Mouse (Mus musculus) gastrocnemius, postnatal 36 days (tissue): Measurements from ENCODE around the gene Twf1. TPM values are rescaled to one million over a fixed set of nuclear protein-coding genes. Genes with fewer than 3 reads are reported as not detected.

Experiments
- total RNA-seq, 2 experiments: library from RNA; stranded (reverse); gene quantifications; 2 replicates each; pipeline ENCODE4 v1.2.3; 2021

Twf1 gene
- total RNA-seq, 2 experiments from 2014 or later: 7.2 to 8.0 TPM

Other genes starting within 250 kb of the Twf1 start
- gene Adamts20, start 124.5 kb downstream of the Twf1 start, total RNA-seq: 1 to 10 TPM; 6.4 to 6.8 TPM
- 1 to 10 TPM in 1 of 2 experiments, under 1 TPM in 1; 0.86 to 2.3 TPM for gene Pus7l, start 46.3 kb downstream of the Twf1 start, total RNA-seq
- gene Irak4, start 46.2 kb downstream of the Twf1 start, total RNA-seq: 1 to 10 TPM; 2.5 to 2.8 TPM
- gene Tmem117, start 39.3 kb upstream of the Twf1 start, total RNA-seq: 10 to 100 TPM; 21.2 to 21.3 TPM